Mouse (Mus musculus): ENCODE measurements around the gene Mindy2.
A peak's percentile ranks its signal among the peaks of the same experiment; 100 is the strongest.

Mindy2 gene

DNA sequence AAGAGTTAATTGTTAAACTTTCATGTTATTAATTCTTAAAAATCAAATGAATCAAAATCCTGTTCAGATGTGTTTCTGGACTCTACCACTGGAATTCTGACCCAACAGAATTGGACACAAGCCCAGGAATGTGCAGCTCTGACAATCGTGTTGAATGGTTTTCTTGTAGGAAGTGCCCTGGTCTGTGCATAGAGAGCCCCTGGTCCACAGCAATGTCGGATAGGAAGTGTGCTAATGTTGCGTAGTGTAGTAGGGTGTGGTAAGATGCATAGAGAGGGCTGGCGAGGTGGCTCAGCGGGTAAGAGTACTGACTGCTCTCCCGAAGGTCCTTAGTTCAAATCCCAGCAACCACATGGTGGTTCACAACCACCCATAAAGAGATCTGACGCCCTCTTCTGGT, 9.8 kb upstream of the Mindy2 start:
- no peak for DNase-seq

DNA sequence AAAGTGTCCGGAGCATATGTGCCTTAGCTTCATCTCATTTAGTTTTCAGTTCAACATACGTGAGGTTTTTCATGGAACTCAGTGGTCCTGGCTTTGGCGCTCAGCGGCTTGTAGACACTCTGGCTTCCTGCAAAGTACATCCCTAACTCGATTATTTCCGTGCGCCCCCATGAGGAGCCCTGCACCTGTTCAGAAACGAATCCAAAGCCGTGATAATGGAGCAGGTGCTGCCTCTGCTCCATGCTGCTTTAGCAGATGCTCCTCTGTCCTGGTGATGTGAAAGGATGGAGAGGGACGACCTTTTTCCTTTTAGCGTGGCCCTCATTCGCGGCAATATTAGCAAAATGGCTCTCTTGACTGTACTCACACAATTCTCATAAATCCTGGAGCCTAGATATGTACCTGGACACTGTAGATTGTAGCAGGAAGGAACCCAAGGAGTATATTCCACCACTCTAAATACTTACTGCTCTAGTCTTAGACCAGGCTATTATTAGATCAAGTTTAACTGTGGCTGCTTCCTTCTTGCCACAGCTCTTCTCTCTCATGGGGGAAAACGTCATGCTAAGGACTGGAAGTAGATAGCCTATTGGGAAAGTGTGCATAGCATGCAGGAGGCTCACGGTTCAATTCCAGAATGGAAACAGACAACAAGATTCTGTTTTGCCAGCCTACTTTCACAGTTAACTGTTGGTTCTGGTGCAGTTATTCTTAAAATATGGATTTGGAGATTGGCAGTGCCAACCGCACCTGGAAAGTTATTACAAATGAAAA, 8.6 kb upstream of the Mindy2 start:
- DNase-seq = no peak

DNA sequence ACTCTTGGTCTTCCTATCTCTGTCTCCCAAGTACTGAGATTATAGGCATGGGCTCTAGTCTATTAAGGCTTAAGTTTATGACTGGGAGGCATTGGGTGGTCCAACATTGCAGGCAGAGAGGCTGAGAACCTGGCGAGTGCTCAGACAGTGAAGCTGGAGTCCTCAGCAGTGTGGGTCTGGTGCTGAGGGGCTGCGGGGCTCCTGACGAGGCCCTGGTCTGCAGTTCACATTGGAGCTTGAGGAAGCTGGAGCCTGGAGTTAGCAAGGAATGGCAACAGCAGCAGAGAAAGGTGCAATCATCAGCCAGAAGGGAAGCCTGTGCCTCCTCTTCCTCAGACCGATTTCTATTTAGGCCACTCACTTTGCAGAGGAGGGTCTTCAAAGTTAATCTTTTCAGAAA, 7.9 kb upstream of the Mindy2 start:
- no peak for DNase-seq

DNA sequence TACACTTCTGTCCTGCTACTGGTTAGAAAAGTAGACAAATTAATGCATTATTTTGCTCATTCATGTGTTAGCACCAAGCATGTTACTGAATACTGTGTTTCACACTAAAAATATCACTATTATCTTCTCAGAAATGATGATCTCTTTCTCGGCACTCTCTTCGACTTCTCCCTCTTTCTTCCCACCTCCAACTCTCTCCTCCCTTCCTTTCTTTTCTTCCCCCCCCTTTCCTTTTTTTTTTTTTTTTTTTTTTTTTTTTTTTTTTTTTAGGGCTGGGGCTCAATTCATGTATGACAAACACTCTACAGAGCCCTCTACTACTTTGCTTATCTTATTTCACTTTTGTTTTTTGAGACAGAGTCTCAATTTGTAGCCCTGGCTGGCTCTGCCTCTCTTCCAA, 1.3 kb upstream of the Mindy2 start:
- DNase-seq = no peak

DNA sequence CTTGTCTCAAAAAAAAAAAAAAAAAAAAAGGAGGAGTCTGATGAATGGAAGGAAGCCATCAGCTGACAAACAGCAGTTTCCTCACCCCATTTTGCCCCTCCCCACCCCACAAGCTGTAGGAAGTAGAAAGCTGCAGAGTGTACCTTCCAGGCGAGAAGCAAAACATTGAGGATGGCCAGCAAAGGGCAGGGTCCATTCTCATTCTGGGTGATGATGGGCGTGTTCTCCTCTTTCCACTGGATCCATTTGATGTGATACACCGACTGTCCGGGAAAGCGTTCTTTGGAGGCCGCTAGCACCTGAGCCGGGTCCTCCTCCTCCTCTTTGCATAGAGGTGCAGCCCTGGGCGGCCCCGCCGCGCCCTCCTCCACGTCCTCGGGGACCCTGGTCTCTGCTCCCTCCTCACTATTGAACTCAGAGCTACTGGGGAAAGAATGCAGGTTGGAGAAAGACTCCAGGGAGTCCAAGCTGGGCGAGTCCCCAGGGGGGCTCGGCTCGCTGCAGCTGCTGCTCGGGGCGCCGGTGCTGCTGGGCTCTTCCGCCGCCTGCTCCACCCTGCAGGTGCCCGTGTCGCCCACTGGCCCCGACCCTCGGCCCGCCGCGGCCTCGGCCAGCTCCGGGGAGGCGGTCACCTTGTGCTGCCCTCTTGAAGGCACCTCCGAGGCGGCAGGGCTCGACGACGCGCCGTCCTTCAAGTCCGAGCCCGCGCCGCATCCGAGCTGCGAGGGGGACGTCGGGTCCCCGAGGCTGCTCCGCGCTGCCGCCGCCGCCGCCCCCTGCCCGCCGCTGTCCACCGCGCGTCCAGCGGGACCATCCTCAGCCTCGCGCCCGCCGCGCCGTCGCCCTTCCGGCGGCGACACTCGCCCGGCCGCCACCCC, 605 bp downstream of the Mindy2 start, which contains the start of gene Gm10642:
Gm10642 (plus strand) TSS at position 122 of the 878 bp plus-strand sequence.
- peak; percentile 60 for DNase-seq

DNA sequence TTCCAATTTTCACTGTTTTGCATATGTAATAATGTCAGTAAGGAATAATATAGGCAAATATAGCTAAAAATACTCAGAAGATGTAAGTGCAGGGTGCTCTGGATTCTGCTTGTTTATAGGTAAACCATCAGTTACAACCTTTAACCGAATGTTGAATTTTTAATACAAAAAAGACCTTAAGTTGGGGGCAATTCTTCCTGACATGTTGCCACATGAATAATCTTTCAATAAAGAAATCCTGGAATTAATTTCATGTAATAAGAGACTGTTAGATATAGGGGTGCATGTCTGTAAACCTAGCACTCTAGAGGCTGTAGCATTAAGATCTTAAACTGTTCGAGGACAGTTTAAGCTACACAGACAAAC, 1.2 kb downstream of the Mindy2 start:
- DNase-seq = no peak

DNA sequence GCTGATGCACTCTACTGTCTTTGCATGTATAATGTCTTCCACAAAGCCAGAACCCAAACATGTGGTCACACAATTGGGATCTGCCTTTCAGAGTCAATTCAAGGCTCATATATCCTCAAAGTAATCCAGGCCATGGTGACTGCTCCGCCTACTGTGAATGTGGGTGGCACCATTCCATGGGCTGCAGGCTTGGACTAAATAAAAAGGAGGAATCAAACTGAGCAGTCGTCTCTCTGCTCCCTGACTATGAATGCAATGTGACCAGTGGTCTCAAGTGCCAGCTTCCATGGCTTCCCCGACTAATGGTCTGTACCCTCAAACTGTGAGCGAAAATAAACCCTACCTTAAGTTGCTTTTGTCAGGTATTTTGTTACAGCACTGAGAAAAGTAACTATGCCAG, 2.5 kb downstream of the Mindy2 start:
- no peak for DNase-seq

DNA sequence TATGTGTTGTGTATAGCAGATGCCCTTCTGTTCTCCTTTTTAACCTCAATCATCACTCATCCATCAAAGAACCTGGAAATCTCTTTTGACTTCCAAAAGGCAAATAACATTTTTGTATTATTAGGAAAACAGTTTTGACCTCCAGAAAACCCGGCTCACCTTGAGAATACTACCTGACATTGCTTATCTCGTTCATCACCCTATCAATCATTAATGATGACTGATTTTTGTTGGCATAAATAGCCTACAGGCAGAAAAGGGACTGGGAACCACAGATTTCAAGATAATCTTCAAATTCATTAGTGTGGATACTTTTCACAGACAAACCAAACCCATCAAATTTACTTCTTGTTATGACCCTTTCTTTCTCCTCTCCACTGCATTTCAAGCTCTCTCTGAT, 3.1 kb downstream of the Mindy2 start:
- DNase-seq = no peak

DNA sequence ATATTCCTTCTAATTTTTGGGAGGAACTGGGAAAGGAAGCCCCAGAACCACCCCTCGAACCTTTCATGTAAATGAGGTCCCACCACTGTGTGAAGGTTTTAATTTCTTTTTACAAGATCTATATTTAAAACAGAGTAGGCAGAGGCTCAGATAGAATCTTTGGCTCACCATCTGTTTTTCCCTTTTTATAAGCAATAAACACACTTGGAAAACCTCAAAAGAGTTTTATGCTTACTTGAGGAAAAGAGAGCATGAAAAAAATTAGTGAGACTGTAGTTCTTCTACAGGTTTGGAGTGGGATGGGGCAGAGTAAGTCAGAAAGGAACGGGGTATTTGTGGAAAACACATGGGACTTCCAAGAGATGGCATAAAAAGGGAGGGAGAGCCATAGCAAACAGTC, 4.8 kb downstream of the Mindy2 start:
- no peak for DNase-seq

DNA sequence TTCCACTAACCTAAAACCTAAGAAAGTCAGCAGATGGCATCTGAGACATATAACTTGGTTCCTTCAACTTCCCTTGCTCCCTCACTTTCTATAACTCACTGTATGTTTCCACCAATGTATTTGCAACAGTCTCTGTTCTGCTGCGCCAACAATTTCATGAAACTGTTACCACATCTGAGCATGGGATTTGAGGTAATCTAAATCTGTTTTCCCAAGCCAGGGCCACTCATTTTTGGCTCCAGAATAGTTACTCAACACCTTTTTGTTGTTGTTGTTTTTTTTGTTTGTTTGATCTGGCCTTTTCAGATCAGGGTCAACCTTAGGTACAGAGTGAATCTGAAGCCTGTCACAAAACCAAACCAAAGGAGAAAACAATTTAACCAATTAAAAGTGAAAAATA, 6.0 kb downstream of the Mindy2 start:
- no peak for DNase-seq

DNA sequence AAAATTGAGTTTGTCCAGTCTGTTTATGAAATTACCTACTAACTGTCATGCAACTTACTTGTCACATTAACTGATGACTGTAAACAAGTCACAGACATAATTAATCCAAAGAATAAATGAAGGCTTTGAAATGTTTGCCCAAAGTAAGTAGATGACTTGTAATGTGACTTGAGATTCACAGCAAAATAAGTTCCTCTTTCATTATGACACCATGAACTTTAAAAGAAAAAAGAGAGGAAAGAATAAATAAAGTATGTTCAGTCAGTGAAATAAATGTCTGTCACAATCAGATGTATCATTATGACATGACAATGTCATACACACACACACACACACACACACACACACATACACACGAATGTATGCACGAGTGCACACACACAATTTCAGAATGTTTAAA, 6.7 kb downstream of the Mindy2 start:
- DNase-seq = no peak

DNA sequence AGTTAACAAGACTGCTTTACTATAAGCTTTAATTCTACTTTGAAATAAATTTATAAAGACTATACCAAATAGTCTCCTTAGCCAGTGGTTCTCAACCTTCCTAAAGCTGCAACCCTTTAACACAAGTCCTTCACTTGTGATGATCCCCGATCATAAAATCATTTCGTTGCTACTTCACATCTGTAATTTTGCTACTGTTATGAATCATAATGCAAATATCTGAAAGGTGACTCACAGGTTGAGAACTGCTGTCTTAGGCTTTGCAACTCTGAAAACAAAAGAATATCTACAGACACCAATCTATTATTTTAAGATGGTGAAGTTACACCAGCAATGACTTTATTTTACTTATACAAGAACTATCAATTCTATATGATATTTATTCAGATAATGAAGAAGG, 20.2 kb downstream of the Mindy2 start:
- no peak for DNase-seq

DNA sequence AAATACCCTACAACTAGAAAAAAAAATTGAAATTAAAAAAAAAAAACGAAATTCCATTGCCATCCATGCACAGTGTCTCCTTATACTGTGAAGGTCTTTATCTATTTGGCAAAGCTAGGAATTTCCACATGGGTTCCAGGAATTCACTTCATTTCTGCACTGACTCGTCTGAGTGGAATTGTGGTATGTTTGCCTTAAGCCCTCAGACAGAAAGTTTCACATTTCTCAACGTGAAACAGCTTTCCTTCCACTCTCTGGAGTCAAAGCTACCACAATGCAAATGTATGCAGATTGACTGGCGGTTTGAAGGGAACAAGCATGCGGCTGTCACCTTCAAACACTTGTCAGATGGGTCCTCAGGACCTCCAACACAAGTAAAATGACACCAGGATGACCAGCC, 25.3 kb downstream of the Mindy2 start:
- no peak for DNase-seq

DNA sequence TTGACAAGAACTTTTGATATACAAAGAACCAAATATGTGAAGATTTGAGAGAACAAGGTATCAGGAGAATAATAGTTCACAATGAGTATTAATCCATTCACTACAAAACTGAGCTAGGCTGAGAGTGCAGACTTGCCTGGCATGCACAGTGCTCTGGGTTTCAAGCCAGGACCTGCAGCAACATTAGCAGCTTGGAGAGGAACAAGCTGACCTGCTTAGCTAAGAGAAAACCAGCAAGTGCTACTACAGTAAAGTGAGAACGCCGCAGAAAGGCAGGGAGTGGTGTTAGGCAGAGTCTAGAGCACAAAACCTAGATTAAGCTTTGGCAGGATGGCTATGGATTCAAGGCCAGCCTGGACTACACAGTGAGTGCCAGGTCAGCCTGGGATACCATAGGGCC, 27.3 kb downstream of the Mindy2 start:
- DNase-seq = no peak

DNA sequence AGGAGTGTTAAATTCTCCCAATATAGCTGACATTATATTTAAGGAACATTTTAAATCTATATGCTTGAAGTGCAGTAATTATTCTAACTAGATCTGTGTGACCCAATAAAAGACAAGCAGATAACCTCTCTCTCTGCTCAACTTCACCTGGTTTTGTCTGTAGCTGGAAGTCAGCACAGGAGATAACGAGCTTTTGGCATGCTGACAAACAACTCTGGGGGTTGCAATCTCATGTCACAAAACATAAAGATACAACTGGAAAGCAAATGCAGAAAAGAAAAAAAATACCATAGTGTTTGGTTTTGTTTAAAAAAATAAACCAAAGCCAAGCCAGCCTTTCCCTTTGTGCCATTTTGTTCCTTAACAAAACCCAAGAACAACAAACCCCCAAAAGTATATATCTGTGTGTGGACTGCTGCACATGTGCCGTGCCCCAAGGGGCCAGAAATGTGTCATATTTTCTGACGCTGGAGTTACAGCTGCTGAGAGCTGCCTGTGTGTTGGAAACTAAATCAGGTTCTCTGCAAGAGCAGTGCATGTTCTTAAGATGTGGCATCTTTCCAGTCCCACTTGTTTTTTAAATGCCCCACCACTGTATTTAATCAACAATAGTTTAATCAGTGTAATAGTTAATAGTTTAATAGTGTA, 45.8 kb downstream of the Mindy2 start:
- DNase-seq = no peak

DNA sequence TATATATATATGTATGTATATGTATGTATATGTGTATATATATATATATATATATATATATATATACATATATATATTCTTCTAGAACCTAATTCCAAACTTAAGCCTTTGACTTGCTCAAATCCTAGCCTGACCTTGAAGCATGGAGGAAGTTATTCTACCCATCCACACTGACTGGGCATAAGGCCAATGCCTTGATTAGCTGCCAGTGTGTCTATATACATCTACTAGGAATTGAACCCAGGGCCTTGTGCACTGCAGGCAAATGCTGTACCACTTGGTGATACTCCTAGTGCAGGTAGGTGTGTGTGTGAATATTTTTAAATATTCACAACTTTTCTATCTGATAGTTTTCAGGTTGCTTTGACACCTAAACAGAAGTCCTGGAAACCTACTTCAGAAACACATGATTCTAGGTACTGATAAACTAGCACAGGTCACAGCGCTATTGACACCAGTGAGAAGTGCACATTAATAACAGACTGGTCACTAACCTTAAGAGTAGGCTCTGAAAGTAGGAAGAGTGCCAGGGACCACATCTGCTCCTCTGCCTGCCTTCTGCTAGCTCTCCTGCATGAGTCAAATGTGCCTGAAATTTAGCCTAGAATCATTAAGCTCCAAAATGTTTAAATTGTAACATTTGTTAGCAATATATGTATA, 54.7 kb downstream of the Mindy2 start:
- DNase-seq = no peak

DNA sequence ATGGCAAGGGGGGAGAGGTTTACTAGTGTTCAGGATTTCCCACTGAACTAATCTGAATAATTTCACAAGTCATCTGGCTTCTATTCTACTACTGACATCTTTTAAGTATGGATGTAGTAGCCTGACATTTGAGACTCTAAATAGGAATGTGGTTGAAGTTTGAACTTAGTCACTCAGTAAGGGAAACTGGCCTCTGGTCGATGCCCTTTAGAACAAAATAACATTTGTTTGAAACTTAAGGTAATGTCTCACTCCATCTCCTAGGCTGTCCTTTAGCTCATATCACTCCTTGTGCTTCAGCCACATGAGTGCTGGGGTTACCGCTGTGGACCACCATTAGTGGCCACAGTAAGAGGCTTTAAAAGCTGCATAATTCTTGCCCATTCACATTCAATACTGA, 58.7 kb downstream of the Mindy2 start:
- DNase-seq = no peak

DNA sequence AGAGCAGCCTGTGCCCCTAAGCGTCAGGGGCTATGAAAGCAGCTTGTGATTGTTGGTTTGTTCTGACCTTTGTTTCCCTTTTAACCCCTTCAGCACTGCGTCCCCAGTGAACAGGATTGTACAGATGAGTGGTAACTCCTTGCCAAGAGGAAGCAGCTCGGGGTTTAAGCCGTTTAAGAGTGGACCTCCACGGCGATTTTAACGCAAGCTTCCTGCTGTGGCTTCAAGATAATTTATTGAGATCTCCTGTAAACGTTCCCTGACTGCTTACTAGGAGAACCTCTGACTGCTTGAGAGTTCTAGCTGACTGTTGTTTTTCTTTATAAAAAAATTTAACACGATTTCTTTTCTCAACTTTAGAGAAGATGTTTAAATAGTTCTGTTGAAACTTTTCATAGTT, 65.5 kb downstream of the Mindy2 start:
- DNase-seq = no peak

DNA sequence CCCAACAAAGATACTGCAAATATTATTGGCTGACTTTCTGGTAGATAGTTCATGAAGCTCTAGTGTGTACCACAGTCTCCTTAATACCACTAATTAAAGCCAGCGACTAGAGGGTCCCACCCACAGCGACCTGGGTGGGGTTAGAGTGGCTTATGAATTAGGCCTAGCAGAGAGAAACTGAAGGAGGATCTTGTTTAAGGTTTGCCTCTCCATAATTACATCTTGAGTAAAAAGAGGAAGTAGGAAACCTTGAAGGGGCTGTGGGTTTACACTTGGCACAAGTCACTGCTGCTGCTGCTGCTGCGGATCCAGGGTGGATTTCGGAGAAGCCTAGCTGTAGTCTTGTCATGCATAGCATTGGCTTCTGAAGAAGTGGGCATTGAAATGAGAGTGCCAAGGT, 66.2 kb downstream of the Mindy2 start:
- DNase-seq = no peak

DNA sequence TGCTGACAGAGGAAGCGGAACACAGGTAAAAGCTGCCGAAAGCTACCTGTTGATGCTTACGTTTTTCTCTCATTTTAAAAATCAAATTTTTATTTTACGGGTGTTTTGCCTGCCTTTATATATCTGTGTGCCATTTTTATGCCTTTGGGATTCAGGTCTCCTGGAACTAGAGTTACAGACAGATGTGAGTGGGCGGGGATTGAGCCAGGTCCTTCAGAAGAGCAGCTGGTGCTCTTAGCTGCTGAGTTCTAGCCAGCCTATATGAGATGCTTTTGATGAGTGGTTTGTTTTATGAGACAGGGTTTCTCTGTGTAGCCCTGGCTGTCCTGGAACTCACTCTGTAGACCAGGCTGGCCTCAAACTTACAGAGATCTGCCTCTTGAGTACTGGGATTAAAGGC, 69.8 kb downstream of the Mindy2 start:
- no peak for DNase-seq

DNA sequence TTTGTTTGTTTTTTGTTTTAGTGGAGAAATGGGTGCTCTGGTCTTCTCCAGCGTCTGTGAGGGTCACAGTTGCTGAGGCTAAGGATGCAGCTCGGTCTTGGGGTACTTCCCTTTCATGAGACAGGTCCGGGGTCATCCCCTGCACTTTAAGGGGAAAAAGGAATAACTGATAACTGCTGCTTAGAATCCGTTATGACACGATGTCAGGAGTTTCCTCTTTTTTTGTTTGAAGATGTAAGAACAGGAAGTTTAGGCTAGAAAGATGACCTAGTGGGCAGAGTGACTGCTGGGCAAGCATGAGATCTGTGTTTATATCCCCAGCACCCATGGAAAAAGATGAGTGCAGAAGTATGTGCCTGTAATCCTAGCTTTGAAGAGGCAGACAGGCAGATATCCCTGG, 71.8 kb downstream of the Mindy2 start:
- DNase-seq = no peak

DNA sequence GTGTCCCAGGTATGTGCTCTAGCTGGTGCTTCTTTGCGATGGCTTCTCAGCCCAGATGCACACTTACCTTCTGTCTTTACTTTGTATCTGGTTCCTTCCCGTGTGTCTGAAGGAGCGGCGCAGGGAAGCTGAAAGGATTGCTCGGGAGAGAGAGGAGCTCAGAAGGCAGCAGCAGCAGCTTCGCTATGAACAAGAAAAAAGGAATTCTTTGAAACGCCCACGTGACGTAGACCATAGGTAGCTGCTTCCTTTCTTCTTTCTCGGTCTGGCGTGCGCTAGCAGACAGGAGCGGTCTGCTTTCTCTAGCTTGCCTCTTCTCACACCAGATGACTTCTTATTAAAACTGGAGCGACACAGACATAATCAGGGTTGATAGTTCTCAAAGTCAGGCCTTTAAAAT, 72.3 kb downstream of the Mindy2 start:
- no peak for DNase-seq

DNA sequence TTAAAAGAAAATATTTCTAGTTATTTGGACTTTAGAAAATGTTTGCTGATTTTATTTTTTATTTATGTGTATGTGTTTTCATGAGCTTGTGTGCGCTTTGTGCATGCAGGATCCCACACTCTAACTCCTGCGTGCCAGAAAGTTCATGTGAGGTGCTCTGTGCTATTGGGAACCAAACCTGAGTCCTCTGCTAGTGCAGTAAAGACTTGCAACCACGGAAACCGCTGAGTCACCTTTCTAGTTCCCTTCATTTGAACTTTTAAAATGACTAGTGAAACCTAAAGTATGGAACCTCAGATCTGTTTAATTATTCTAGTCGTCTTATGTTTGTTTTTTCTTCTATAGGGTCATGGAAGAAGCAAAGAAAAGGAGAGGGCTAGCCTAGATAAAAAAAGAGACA, 76.0 kb downstream of the Mindy2 start:
- DNase-seq = no peak

Data from right cerebral cortex, postnatal 14 days (tissue).